Mouse (Mus musculus): ENCODE data around the gene Bend7.

- TF ChIP-seq MAX (IDR thresholded peaks at IDR 0.05) (no peak), CTCF (IDR thresholded peaks at IDR 0.05; ENCODE audit: control insufficient read depth, insufficient read depth, insufficient read length) (no peak), FOSL1 (IDR thresholded peaks at IDR 0.05; ENCODE audit: insufficient read depth, low read length, poor library complexity, severe bottlenecking) (no peak), USF1 (IDR thresholded peaks at IDR 0.05; ENCODE audit: low read depth) (no peak), MYOG (IDR thresholded peaks at IDR 0.05; ENCODE audit: control insufficient read depth, extremely low read depth, insufficient read length) (no peak), CEBPB (IDR thresholded peaks at IDR 0.05; ENCODE audit: low read depth) (no peak), MYOD1 (IDR thresholded peaks at IDR 0.05; ENCODE audit: control insufficient read depth, insufficient read length, low read depth) (no peak)
These were observed 67.4 kb downstream of the Bend7 start for GRCm38 (mm10) chr2:4785016-4785415.

All from C2C12 (cell line).